Mouse (Mus musculus) forebrain, embryonic 16.5 days (tissue): ENCODE data around the gene AB124611. TPM values are rescaled to one million over a fixed set of nuclear protein-coding genes. Genes with fewer than 3 reads are reported as not detected.

Experiments
- ATAC-seq: fragments of 200-750 bp; cut with Nextera tagmentation; 2 replicates; pipeline ENCODE4 v1.8.0; 2017; ENCODE audit warnings: mild to moderate bottlenecking, moderate library complexity
- H3K27ac ChIP-seq: fragments of 300-500 bp; sonication (generic); 2 replicates; pipeline ENCODE4 v1.5.1; 2014; ENCODE audit warnings: low read length, control low read depth
- H3K27me3 ChIP-seq: fragments of 300-500 bp; sonication (generic); replicated peaks from 2 replicates; pipeline ENCODE4 v1.6.1; 2014; ENCODE audit warnings: low read length; ENCODE audit not compliant: control insufficient read depth, insufficient read depth
- H3K36me3 ChIP-seq: fragments of 300-500 bp; sonication (generic); 2 replicates; pipeline ENCODE4 v1.6.1; 2014; ENCODE audit not compliant: control insufficient read depth, insufficient read depth
- H3K4me1 ChIP-seq: fragments of 300-500 bp; sonication (generic); replicated peaks from 2 replicates; pipeline ENCODE4 v1.6.1; 2014; ENCODE audit warnings: low read length; ENCODE audit not compliant: control insufficient read depth, insufficient read depth
- H3K4me2 ChIP-seq: fragments of 300-500 bp; sonication (generic); 2 replicates; pipeline ENCODE4 v1.6.1; 2014; ENCODE audit warnings: mild to moderate bottlenecking, low read length, control low read depth
- H3K4me3 ChIP-seq: fragments of 300-500 bp; sonication (generic); replicated peaks from 2 replicates; pipeline ENCODE4 v1.5.1; 2014; ENCODE audit warnings: mild to moderate bottlenecking, low read length, control low read depth
- H3K9ac ChIP-seq: fragments of 300-500 bp; sonication (generic); replicated peaks from 2 replicates; pipeline ENCODE4 v1.6.1; 2014; ENCODE audit warnings: low read depth, low read length, control low read depth
- H3K9me3 ChIP-seq: fragments of 300-500 bp; sonication (generic); 2 replicates; pipeline ENCODE4 v1.6.1; 2016; ENCODE audit warnings: low read length; ENCODE audit not compliant: control insufficient read depth
- WGBS: fragments of 180-500 bp; shearing (Covaris S2); extraction: QIAGEN DNeasy Blood & Tissue Kit; methylation state at CpG from one replicate; pipeline ENCODE4 v1.1.7; 2014; 5-methylcytosine and 5-hydroxymethylcytosine counted together
- polyA plus RNA-seq: library from polyadenylated mRNA; unstranded; fragments of >200 nt; fragmentation: Nextera tagmentation; extraction: Ambion mirVana; gene quantifications from 2 replicates; pipeline ENCODE4 v1.2.1, GENCODE M21; 2015

Gene AB124611
- polyA plus RNA-seq, 1 experiment from 2014 or later, result 3.5 TPM

GRCm38 (mm10) chr9:21497664-21498063 lies 28.3 kb upstream of the AB124611 start:
- H3K4me2 ChIP-seq, result no peak overlapping the region
- no peak overlapping the region for H3K9ac ChIP-seq
- H3K27me3 ChIP-seq, result no peaks in the 10 kb centered on the region
- WGBS, result 90% methylated on average over 2 of the region's 2 CpGs
- no peaks in the 10 kb centered on the region for H3K4me1 ChIP-seq
- no peak overlapping the region for H3K27ac ChIP-seq
- no peak for ATAC-seq
- no peaks in the 10 kb centered on the region for H3K9me3 ChIP-seq
- no peak overlapping the region for H3K4me3 ChIP-seq
- H3K36me3 ChIP-seq, result peaks cover 10% of the 10 kb centered on the region

GRCm38 (mm10) chr9:21498284-21498902 lies 27.6 kb upstream of the AB124611 start:
- no peak overlapping the region for H3K4me2 ChIP-seq
- H3K36me3 ChIP-seq, result peaks cover 10% of the 10 kb centered on the region
- no peak overlapping the region for H3K9ac ChIP-seq

GRCm38 (mm10) chr9:21503352-21503751 lies 22.6 kb upstream of the AB124611 start:
- WGBS, result 97% methylated on average over 8 of the region's 8 CpGs

More at GRCm38 (mm10) chr9:21498284-21498902, 27.6 kb upstream of the AB124611 start:
- no peaks in the 10 kb centered on the region for H3K4me1 ChIP-seq
- no peak overlapping the region for H3K4me3 ChIP-seq
- 91% methylated on average over 12 of the region's 12 CpGs for WGBS
- H3K27ac ChIP-seq, result no peak overlapping the region
- no peaks in the 10 kb centered on the region for H3K9me3 ChIP-seq
- no peaks in the 10 kb centered on the region for H3K27me3 ChIP-seq
- no peak for ATAC-seq

DNA sequence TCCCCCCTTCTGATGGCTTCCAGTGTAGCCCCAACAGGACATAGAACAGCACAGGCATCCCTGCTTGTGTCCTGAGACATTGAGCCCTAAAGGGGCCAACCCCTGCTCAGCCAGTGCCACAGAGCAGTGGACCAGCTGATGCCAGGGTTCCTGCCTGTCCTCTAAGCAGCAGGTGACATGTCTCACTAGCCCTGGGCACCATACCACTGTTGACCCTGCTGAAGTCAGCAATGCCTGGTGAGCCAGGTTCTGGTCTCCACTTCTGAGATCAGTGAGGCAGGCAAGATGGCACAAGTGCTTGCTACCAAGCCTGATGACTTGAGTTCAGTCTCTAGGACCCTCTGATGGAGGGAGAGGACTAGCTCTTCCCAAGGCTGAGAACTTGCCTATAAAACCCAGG lies 20.2 kb upstream of the AB124611 start:
- no peak overlapping the region for H3K4me3 ChIP-seq
- H3K27me3 ChIP-seq, result no peaks in the 10 kb centered on the region
- H3K4me2 ChIP-seq, result no peak overlapping the region
- ATAC-seq, result no peak
- H3K9me3 ChIP-seq, result no peaks in the 10 kb centered on the region
- no peak overlapping the region for H3K9ac ChIP-seq
- H3K27ac ChIP-seq, result no peak overlapping the region
- peaks cover 12% of the 10 kb centered on the region for H3K4me1 ChIP-seq
- H3K36me3 ChIP-seq, result peaks cover 17% of the 10 kb centered on the region; the same call in 1 of the 2 replicates

More at GRCm38 (mm10) chr9:21503352-21503751, 22.6 kb upstream of the AB124611 start:
- no peaks in the 10 kb centered on the region for H3K27me3 ChIP-seq
- no peaks in the 10 kb centered on the region for H3K9me3 ChIP-seq
- ATAC-seq, result no peak
- peaks cover 27% of the 10 kb centered on the region for H3K36me3 ChIP-seq
- H3K4me3 ChIP-seq, result no peak overlapping the region
- H3K4me1 ChIP-seq, result no peaks in the 10 kb centered on the region
- H3K27ac ChIP-seq, result no peak overlapping the region
- H3K4me2 ChIP-seq, result no peak overlapping the region
- H3K9ac ChIP-seq, result no peak overlapping the region

DNA sequence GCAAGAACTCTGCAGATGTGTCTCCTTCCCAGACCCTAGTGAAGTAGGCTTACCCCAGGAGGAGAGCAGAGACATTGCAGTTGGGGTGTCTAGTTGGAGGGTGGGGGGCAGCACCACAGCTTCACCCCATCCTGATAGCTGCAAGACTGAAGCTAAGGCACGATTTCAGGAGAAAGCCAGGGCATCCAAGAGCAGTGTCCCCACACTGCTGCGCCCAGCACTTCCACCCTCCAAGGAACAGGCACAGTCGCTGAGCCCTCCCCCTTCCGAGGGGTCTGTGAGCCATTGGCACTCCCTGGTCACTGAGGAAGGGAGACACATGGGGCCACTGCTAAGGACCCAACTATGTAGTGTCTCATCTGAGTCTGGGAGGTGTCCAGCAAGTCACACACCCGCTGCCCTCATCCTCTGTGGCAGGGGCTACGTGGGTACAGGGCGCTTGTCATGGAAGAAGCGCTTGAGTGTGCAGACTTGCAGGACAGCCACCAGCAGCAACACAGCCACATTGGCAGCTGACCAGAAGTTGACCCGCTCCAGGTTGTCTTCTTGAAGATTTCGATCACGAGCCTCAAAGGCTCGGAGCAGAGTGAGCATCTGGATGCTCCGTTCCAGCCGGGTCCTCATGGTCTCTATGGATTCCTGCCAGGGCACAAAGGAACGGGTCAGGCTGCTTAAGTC lies 18.1 kb upstream of the AB124611 start:
- WGBS, result 92% methylated on average over 15 of the region's 15 CpGs
- ATAC-seq, result no peak

DNA sequence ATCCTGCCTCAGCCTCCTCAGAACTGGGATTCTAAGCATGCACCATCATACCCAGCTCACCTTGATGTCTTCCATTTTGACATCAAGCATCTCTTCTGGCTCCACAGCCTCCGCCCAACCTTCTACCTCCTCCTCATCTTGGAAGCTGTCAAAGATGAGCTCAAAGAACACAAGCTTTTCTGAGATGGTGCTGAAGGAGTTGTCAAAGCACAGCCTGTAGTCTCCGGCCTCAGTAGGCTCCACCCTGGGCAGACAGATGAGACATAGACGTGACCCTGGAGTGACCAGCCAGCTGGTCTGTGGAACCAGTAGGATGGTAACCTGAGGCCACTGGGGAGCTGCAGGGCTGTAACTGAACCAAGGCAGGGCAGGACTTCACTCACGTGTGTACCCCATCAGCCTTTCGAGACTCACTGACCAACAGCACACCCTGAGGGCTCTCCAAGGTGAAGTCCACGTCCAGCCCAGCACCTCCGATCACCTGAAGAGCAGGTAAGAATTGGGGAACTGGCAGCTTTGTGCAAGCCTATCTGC lies 17.0 kb upstream of the AB124611 start:
- H3K9ac ChIP-seq, result peak overlapping the region; percentile 79; the same call in 1 of the 2 replicates

More for the DNA sequence above, 18.1 kb upstream of the AB124611 start:
- H3K27me3 ChIP-seq, result no peaks in the 10 kb centered on the region
- H3K9ac ChIP-seq, result no peak overlapping the region
- H3K4me2 ChIP-seq, result no peak overlapping the region
- no peaks in the 10 kb centered on the region for H3K9me3 ChIP-seq
- peaks cover 16% of the 10 kb centered on the region for H3K4me1 ChIP-seq
- no peak overlapping the region for H3K4me3 ChIP-seq
- H3K36me3 ChIP-seq, result peaks cover 17% of the 10 kb centered on the region; the same call in 1 of the 2 replicates
- no peak overlapping the region for H3K27ac ChIP-seq

DNA sequence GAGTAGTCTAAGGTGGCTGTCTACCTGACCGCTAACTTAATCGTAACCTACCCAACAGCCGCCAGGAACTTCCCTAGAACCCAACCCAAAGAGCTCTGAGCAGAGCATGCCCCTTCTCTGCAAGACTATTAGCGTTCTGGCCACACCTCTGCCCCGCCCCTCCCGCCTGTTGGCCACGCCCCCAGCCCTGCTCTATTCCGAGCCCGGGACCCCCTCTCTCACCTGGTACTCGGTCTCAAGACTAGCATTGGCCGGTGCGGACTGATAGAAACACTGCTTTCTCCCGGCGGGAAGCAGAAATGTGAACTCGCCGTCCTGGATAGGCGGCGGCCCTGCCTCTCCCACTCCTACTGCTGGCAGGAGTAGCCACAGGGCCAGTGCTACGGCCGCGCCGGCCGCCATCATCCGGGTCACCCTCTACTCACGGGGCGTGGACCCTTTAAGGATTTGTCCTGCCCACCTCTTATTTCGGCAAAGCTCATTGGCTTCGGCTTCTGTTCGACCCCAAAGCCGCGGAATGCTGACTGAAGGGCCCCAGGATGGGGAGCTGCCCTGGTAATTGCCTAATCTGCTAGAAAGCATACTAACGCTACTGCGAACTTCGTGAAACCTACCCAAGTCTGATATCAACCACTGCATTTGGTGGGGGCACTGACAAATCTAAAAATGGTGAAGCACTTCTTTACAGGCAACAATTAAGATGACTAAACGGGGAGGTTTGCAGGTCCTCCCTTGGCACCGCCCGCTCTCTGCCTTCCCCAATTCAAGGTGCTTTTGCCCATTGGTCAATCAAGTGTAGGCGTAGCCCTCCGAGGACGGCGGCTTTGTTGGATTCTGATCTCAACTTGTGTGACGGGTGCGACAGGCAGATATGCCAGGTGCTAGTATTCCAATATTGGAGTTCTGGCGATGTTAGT lies 15.9 kb upstream of the AB124611 start, which contains the start of gene Tmed1:
Gene Tmed1 (minus strand): TSS at position 481 of the 917 bp plus-strand sequence.
- H3K4me1 ChIP-seq, result peaks cover 16% of the 10 kb centered on the region

More for the DNA sequence above, 17.0 kb upstream of the AB124611 start:
- Histone ChIP-seq H3K4me1 (peaks cover 16% of the 10 kb centered on the region), H3K4me2 (peak overlapping the region; percentile 78), H3K4me3 (peak overlapping the region; percentile 79), H3K27ac (no peak overlapping the region), H3K36me3 (peaks cover 14% of the 10 kb centered on the region; the same call in 1 of the 2 replicates), H3K9me3 (no peaks in the 10 kb centered on the region), H3K27me3 (no peaks in the 10 kb centered on the region)
- 87% methylated on average over 7 of the region's 7 CpGs for WGBS
- ATAC-seq, result no peak

GRCm38 (mm10) chr9:21510689-21511015 lies 15.3 kb upstream of the AB124611 start:
- Histone ChIP-seq H3K27ac (peak overlapping the region; percentile 84), H3K27me3 (no peaks in the 10 kb centered on the region), H3K4me1 (peaks cover 16% of the 10 kb centered on the region), H3K4me2 (peak overlapping the region; percentile 78), H3K36me3 (peaks cover 4% of the 10 kb centered on the region; the same call in 1 of the 2 replicates), H3K9me3 (no peaks in the 10 kb centered on the region), H3K4me3 (peak overlapping the region; percentile 79), H3K9ac (peak overlapping the region; percentile 79)
- WGBS, result 4% methylated on average over 7 of the region's 7 CpGs
- no peak for ATAC-seq

More for the DNA sequence above, 15.9 kb upstream of the AB124611 start, which contains the start of gene Tmed1:
- Histone ChIP-seq H3K36me3 (peaks cover 8% of the 10 kb centered on the region; the same call in 1 of the 2 replicates), H3K4me3 (peak within 1 kb of the TSS; percentile 79), H3K9ac (peak within 1 kb of the TSS; percentile 79), H3K27me3 (no peaks in the 10 kb centered on the region), H3K27ac (peak within 1 kb of the TSS; percentile 84), H3K9me3 (no peaks in the 10 kb centered on the region), H3K4me2 (peak within 1 kb of the TSS; percentile 78)
- WGBS, result under 1% methylated on average over 44 of the region's 44 CpGs
- peak; percentile 96 for ATAC-seq
